Mouse (Mus musculus) embryonic facial prominence, embryonic 14.5 days (tissue): ENCODE results near the gene Wars. TPM values are rescaled to one million over a fixed set of nuclear protein-coding genes. Genes with fewer than 3 reads are reported as not detected.
A peak's percentile ranks its signal among the peaks of the same experiment; 100 is the strongest.

Source experiments
- ATAC-seq: fragments of 200-750 bp; cut with Nextera tagmentation; 2 replicates; pipeline ENCODE4 v1.8.0; 2017; ENCODE audit warnings: low read depth, moderate number of reproducible peaks, moderate TSS enrichment
- DNase-seq: peaks from one replicate; pipeline ENCODE4 v3.0.0-alpha.2; 2015; ENCODE audit warnings: low spot score
- H3K27ac ChIP-seq: fragments of 300-500 bp; sonication (generic); replicated peaks from 2 replicates; pipeline ENCODE4 v1.5.1; 2014; ENCODE audit warnings: low read depth, mild to moderate bottlenecking, low read length, moderate library complexity
- H3K27me3 ChIP-seq: fragments of 300-500 bp; sonication (generic); replicated peaks from 2 replicates; pipeline ENCODE4 v1.6.1; 2014; ENCODE audit warnings: low read length; ENCODE audit not compliant: control insufficient read depth, insufficient read depth
- H3K36me3 ChIP-seq: fragments of 300-500 bp; sonication (generic); 2 replicates; pipeline ENCODE4 v1.6.1; 2014; ENCODE audit warnings: low read length, mixed read lengths; ENCODE audit not compliant: control insufficient read depth, insufficient read depth
- H3K4me1 ChIP-seq: fragments of 300-500 bp; sonication (generic); 2 replicates; pipeline ENCODE4 v1.6.1; 2014; ENCODE audit warnings: antibody characterized with exemption, low read length; ENCODE audit not compliant: control insufficient read depth, insufficient read depth
- H3K4me2 ChIP-seq: fragments of 300-500 bp; sonication (generic); 2 replicates; pipeline ENCODE4 v1.6.1; 2014; ENCODE audit warnings: low read depth, mild to moderate bottlenecking, low read length, moderate library complexity, mixed read lengths
- H3K4me3 ChIP-seq: fragments of 300-500 bp; sonication (generic); 2 replicates; pipeline ENCODE4 v1.5.1; 2014; ENCODE audit warnings: low read depth, mild to moderate bottlenecking, low read length
- H3K9ac ChIP-seq: fragments of 300-500 bp; sonication (generic); 2 replicates; pipeline ENCODE4 v1.6.1; 2014; ENCODE audit warnings: low read depth, mild to moderate bottlenecking, low read length, moderate library complexity, mixed read lengths
- H3K9me3 ChIP-seq: fragments of 300-500 bp; sonication (generic); 2 replicates; pipeline ENCODE4 v1.6.1; 2016; ENCODE audit warnings: low read length; ENCODE audit not compliant: control insufficient read depth
- WGBS: fragments of 180-500 bp; shearing (Covaris S2); extraction: QIAGEN DNeasy Blood & Tissue Kit; methylation state at CpG from one replicate; pipeline ENCODE4 v1.1.7; 2014; 5-methylcytosine and 5-hydroxymethylcytosine counted together
- polyA plus RNA-seq: library from polyadenylated mRNA; unstranded; fragments of >200 nt; fragmentation: Nextera tagmentation; extraction: Ambion mirVana; gene quantifications from 2 replicates; pipeline ENCODE4 v1.2.1, GENCODE M21; 2014

The Wars gene
- polyA plus RNA-seq, 1 experiment from 2014 or later: 63.6 TPM

DNA sequence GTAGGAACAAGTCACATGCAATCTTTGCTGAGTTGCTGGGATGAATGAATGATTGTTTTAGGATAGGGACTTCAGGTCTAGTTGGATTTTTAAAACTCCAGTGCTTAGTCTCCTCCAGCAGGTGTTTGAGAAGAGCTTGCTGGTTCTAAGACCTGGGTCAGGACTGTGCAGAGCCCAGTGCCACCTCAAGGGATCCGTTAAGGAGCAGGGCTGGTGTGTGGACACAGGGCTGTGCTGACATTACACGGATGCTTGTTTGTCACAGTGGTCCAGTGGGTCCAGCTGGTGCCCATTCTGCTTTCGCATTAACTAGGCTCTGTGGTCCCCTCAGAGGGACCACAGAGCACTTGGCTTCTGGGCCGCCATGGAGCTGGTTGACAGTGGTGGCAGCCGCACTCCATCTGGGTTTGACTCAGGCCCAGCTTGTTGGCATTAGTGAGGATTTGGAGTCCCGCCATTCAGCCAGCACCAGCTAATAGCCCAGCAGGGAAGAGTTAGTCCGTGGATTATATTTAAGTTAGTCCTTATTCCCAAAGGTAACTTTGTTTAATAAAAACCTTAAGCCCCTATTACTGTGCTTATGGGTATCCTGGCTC is 22.6 kb upstream of the Wars start:
- Histone ChIP-seq H3K4me3 (no peak overlapping the region), H3K9ac (no peak overlapping the region), H3K27ac (no peak overlapping the region), H3K4me1 (peaks cover 35% of the 10 kb centered on the region), H3K27me3 (no peaks in the 10 kb centered on the region), H3K4me2 (no peak overlapping the region), H3K9me3 (no peaks in the 10 kb centered on the region), H3K36me3 (no peaks in the 10 kb centered on the region)
- ATAC-seq: 0 out of 2 replicates have a peak, but pooled peaks have one; percentile 16
- WGBS: 51% methylated on average over 7 of the region's 7 CpGs
- peak; percentile 74 for DNase-seq

DNA sequence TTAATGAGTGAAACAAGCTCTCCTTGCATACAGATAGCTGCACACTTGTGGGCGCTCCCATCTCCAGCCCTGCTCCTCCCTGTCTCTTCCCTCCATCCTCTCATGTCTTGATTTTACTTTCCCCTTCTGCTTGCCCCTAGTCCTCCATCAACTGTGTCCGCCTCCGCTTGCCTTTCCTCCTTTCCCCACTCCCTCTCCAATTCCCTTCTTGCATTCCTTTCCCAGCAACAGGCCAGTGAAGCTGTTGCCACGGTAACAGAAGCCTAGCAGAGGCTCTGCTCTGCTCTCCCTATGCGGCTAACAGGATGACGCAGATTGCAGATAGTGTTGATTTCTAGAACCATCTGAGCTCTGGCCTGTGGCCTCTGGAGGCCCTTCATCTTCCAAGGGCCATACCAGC is 21.9 kb upstream of the Wars start:
- no peak overlapping the region for H3K4me2 ChIP-seq

DNA sequence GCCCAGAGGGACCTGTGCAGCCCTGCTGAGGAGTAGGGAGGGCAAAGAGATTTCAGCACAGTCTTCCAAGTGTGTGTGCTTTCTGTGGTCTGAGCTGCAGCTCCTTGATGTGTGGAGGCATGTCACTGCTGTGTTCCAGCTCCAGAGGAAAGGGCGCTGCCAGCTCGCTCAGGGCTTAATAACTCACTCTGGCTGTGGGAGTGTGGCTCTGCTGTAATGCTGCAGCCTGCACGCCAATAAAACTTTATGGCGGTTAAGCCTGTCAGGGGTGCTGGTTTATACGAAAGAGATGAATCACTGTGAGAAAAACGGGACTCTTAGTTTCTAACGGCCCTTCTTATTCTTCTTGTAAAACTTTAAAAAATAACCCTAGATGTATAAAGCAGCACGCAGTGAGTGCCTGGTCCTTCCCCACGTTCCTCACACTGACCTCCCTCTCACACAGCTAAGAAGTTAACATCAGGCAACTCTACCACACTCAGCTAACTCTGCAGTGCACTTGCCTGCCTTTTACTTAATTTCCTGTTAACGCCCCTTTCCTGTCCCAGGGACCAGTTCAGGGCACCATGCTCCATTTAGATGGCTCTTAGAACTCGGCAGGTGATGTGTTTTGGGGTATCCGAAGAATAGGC is 20.9 kb upstream of the Wars start:
- WGBS: 65% methylated on average over 12 of the region's 12 CpGs
- no peaks in the 10 kb centered on the region for H3K36me3 ChIP-seq
- no peaks in the 10 kb centered on the region for H3K27me3 ChIP-seq
- DNase-seq (no peak), ATAC-seq (no peak)
- no peak overlapping the region for H3K9ac ChIP-seq
- H3K4me2 ChIP-seq: no peak overlapping the region
- peaks cover 47% of the 10 kb centered on the region for H3K4me1 ChIP-seq
- no peaks in the 10 kb centered on the region for H3K9me3 ChIP-seq
- no peak overlapping the region for H3K27ac ChIP-seq
- no peak overlapping the region for H3K4me3 ChIP-seq

More for the DNA sequence above, 21.9 kb upstream of the Wars start:
- Histone ChIP-seq H3K4me1 (peaks cover 37% of the 10 kb centered on the region), H3K4me3 (no peak overlapping the region), H3K27ac (no peak overlapping the region), H3K9me3 (no peaks in the 10 kb centered on the region), H3K27me3 (no peaks in the 10 kb centered on the region), H3K36me3 (no peaks in the 10 kb centered on the region), H3K9ac (no peak overlapping the region)
- WGBS: 25% methylated on average over 6 of the region's 6 CpGs
- peak; percentile 73; the same call in 1 of the 2 replicates for ATAC-seq
- peak; percentile 87 for DNase-seq

DNA sequence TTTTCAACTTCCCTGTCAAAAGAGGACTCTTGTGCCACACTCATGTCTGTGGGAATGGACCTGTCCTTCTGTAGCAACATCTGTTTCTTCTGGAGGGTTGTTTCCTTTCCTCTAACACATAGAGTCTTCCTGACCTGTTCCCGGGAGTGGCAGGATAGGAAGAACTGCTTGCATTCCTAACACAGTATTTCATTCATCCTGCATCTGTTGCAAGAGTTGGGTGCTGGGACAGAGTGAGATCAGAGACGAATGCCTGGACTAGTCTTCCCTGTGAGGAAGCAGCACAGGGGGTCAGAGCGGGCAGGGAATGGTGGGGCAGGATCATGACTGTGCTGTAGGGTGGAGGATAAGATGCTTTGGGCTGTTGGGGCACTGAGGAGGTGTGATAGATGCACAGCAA is 20.2 kb upstream of the Wars start:
- 51% methylated on average over 3 of the region's 3 CpGs for WGBS
- H3K27ac ChIP-seq: no peak overlapping the region
- H3K27me3 ChIP-seq: no peaks in the 10 kb centered on the region
- no peak overlapping the region for H3K4me3 ChIP-seq
- no peak overlapping the region for H3K4me2 ChIP-seq
- H3K4me1 ChIP-seq: peaks cover 50% of the 10 kb centered on the region
- H3K36me3 ChIP-seq: no peaks in the 10 kb centered on the region
- H3K9ac ChIP-seq: no peak overlapping the region
- no peaks in the 10 kb centered on the region for H3K9me3 ChIP-seq
- DNase-seq (no peak), ATAC-seq (no peak)

DNA sequence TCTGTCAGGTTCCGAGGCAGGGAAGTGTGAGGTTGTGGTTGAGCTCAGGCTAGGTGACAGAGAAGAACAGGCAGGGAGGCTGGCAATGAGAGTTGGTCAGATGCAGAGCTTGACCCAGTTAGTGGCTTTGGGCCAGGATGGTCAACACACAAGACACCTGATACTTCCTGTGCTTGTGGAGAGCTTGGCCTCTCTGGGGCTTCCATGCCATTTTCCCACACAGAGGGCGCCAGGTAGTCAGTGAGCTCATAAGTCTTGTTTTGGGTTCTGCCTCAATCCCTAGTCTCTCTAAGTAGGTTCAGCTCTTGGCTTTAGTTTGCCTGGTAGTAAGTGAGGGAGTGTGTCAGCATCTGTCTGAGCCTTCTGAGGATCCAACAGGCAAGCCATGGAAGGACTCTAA is 18.5 kb upstream of the Wars start:
- WGBS: 92% methylated on average over 2 of the region's 2 CpGs
- no peaks in the 10 kb centered on the region for H3K9me3 ChIP-seq
- DNase-seq: no peak
- H3K9ac ChIP-seq: no peak overlapping the region
- no peak overlapping the region for H3K4me2 ChIP-seq
- ATAC-seq: no peak
- H3K27me3 ChIP-seq: peaks cover under 1% of the 10 kb centered on the region; the same call in 1 of the 2 replicates
- peaks cover 41% of the 10 kb centered on the region for H3K4me1 ChIP-seq
- H3K4me3 ChIP-seq: no peak overlapping the region
- no peak overlapping the region for H3K27ac ChIP-seq
- no peaks in the 10 kb centered on the region for H3K36me3 ChIP-seq

DNA sequence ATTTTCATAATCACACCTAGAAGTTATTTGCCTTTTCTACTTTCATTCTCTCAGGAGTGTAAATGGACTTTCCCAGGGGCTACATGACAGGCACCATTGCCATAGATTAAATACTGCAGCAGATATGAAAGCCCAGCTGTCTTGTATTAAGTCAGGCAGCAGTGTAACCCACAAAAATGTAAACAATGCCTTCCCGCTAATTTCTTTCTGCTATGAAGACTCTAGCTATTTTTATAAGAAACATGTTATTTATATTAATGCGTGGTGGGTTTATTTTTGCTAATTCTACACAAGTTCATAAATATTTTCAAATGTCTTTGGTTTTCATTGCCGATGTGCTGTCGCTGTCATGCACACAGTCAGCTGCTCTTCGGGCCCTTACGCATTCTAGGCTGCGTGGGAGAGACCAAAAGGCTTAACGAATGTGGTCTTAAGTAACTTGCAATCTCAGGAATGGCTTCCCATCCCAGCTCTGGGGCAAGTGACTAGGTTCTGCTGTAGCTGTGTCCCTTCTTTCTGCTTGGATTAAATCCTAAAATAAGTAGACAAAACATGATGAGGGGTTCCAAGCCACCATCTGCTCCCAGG is 16.0 kb upstream of the Wars start:
- ATAC-seq (0 out of 2 replicates have a peak, but pooled peaks have one; percentile 41), DNase-seq (peak; percentile 89)
- no peak overlapping the region for H3K4me2 ChIP-seq
- no peak overlapping the region for H3K9ac ChIP-seq
- 40% methylated on average over 8 of the region's 8 CpGs for WGBS
- H3K27ac ChIP-seq: peak overlapping the region; percentile 52; the same call in 1 of the 2 replicates
- H3K4me3 ChIP-seq: no peak overlapping the region
- H3K9me3 ChIP-seq: no peaks in the 10 kb centered on the region
- H3K4me1 ChIP-seq: peaks cover 32% of the 10 kb centered on the region
- peaks cover 4% of the 10 kb centered on the region; the same call in 1 of the 2 replicates for H3K27me3 ChIP-seq
- H3K36me3 ChIP-seq: no peaks in the 10 kb centered on the region

DNA sequence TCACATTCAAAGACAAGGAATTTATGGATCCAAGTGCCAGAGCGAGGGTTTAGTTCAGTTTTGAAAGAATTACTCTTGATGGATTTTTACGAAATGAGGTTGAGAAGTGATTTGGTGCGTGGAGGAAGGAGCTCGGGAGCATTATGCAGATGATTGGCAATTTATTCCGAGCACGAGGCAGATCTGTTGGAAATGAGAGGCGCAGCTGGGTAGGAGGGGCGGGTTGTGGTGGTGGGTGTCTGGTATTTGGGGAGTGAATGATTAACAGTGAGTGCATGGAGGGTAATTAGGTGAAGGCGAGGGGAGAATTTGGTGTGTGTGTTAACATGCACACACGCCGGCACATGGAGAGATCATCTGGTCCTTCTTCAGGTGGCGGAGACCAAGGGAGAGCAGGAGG is 12.4 kb upstream of the Wars start:
- no peak for ATAC-seq
- Histone ChIP-seq H3K9me3 (no peaks in the 10 kb centered on the region), H3K36me3 (no peaks in the 10 kb centered on the region), H3K4me2 (no peak overlapping the region), H3K27ac (no peak overlapping the region), H3K9ac (no peak overlapping the region), H3K4me1 (peaks cover 20% of the 10 kb centered on the region), H3K4me3 (no peak overlapping the region), H3K27me3 (peaks cover 4% of the 10 kb centered on the region; the same call in 1 of the 2 replicates)
- no peak for DNase-seq
- WGBS: 79% methylated on average over 12 of the region's 12 CpGs

DNA sequence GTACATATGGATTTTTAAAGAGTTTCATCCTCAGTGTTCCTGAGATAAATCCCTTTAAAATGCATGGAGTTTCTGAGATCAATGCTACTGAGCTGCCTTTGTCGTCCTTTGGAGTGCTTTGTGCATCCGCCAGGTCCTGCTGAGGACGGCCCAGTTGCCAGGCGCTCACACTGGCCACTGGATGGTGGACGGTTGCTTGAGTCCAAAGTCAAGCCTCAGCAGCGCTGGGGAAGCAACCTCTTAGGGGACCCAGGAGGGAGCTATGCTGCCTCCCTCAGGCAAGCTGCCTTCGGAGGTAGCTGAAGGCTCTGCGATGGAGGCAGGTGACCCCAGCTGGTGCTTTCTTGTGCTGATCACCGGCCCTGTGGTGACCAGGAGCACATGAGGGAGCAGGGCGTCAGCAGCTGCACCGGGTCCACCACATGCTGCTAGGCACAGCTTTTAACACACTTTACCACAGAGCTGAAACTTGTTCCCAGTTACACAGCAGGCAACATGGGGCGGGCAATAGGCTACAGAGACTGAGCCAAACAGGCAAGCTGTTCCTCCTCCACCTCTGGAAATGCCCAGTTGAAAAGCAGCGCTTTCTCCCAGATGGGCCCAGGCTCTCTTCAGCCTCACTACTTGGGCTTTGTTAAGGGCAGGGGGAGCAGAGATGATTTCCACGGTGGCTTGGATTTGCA is 11.8 kb upstream of the Wars start:
- no peak overlapping the region for H3K4me3 ChIP-seq
- H3K27ac ChIP-seq: no peak overlapping the region
- 55% methylated on average over 14 of the region's 14 CpGs for WGBS
- no peak overlapping the region for H3K9ac ChIP-seq
- H3K4me1 ChIP-seq: peaks cover 16% of the 10 kb centered on the region
- H3K4me2 ChIP-seq: no peak overlapping the region
- no peak for DNase-seq
- H3K9me3 ChIP-seq: no peaks in the 10 kb centered on the region
- peaks cover 4% of the 10 kb centered on the region; the same call in 1 of the 2 replicates for H3K27me3 ChIP-seq
- H3K36me3 ChIP-seq: no peaks in the 10 kb centered on the region
- no peak for ATAC-seq
